Mouse (Mus musculus) heart, embryonic 16.5 days (tissue): Measurements from ENCODE around the gene Gda. TPM values are rescaled to one million over a fixed set of nuclear protein-coding genes. Genes with fewer than 3 reads are reported as not detected.
A peak's percentile ranks its signal among the peaks of the same experiment; 100 is the strongest.

Experiments
- ATAC-seq: fragments of 200-750 bp; cut with Nextera tagmentation; replicated peaks from 2 replicates; pipeline ENCODE4 v1.8.0; 2017; ENCODE audit warnings: moderate number of reproducible peaks; ENCODE audit not compliant: insufficient read depth, low FRiP score; ENCODE audit errors: extremely low read depth
- H3K27ac ChIP-seq: fragments of 300-500 bp; sonication (generic); 2 replicates; pipeline ENCODE4 v1.5.1; 2014; ENCODE audit warnings: mild to moderate bottlenecking, low read length, control low read depth, moderate library complexity
- H3K27me3 ChIP-seq: fragments of 300-500 bp; sonication (generic); 2 replicates; pipeline ENCODE4 v1.6.1; 2014; ENCODE audit warnings: low read length, mixed read lengths; ENCODE audit not compliant: control insufficient read depth, insufficient read depth
- H3K36me3 ChIP-seq: fragments of 300-500 bp; sonication (generic); 2 replicates; pipeline ENCODE4 v1.6.1; 2014; ENCODE audit not compliant: control insufficient read depth, insufficient read depth
- H3K4me1 ChIP-seq: fragments of 300-500 bp; sonication (generic); 2 replicates; pipeline ENCODE4 v1.6.1; 2014; ENCODE audit warnings: low read length, mixed read lengths; ENCODE audit not compliant: control insufficient read depth, insufficient read depth
- H3K4me2 ChIP-seq: fragments of 300-500 bp; sonication (generic); 2 replicates; pipeline ENCODE4 v1.6.1; 2014; ENCODE audit warnings: low read depth, mild to moderate bottlenecking, control low read depth, low read length
- H3K4me3 ChIP-seq: fragments of 300-500 bp; sonication (generic); 2 replicates; pipeline ENCODE4 v1.5.1; 2014; ENCODE audit warnings: mild to moderate bottlenecking, control low read depth, low read length
- H3K9ac ChIP-seq: fragments of 300-500 bp; sonication (generic); 2 replicates; pipeline ENCODE4 v1.6.1; 2014; ENCODE audit warnings: low read length, control low read depth
- H3K9me3 ChIP-seq: fragments of 300-500 bp; sonication (generic); replicated peaks from 2 replicates; pipeline ENCODE4 v1.6.1; 2016; ENCODE audit warnings: low read length; ENCODE audit not compliant: control insufficient read depth
- WGBS: fragments of 180-500 bp; shearing (Covaris S2); extraction: QIAGEN DNeasy Blood & Tissue Kit; methylation state at CpG from one replicate; pipeline ENCODE4 v1.1.7; 2014; 5-methylcytosine and 5-hydroxymethylcytosine counted together
- polyA plus RNA-seq: library from polyadenylated mRNA; unstranded; fragments of >200 nt; fragmentation: Nextera tagmentation; extraction: Ambion mirVana; gene quantifications from 2 replicates; pipeline ENCODE4 v1.2.1, GENCODE M21; 2015

Gene Gda
- 0.30 and 0.42 TPM in 2 replicates for polyA plus RNA-seq

DNA sequence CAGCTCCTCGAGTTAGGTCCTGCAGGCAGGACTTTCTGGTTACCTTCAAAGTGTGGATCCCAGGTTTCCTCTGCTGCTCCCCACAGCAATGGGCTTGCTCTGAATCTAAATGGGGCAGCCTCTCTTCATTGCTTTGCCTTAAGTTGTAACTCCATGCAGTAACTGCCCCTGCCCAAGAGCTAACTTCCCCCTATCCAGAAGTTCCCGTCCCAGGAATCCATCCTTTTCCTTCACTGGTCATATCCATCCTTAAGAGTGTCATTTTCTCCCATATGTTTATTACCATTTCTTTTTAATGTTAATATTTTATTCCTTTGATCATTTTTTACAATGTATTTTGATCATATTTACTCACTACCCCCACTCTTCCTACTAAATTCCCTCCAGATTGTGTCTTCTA, at the start of gene Gda:
Gda (minus strand) TSS at position 101 of the 400 bp plus-strand sequence.
- H3K4me2 ChIP-seq, result peak within 1 kb of the TSS; percentile 96
- peaks cover 6% of the 10 kb centered on the region; the same call in 1 of the 2 replicates for H3K4me1 ChIP-seq
- H3K4me3 ChIP-seq, result peak within 1 kb of the TSS; percentile 58
- 63% methylated on average over 2 of the region's 2 CpGs for WGBS
- peaks cover 25% of the 10 kb centered on the region for H3K27me3 ChIP-seq
- H3K27ac ChIP-seq, result no peak within 1 kb of the TSS
- no peaks in the 10 kb centered on the region for H3K36me3 ChIP-seq
- H3K9ac ChIP-seq, result peak within 1 kb of the TSS; percentile 43
- H3K9me3 ChIP-seq, result no peaks in the 10 kb centered on the region
- ATAC-seq, result no peak

DNA sequence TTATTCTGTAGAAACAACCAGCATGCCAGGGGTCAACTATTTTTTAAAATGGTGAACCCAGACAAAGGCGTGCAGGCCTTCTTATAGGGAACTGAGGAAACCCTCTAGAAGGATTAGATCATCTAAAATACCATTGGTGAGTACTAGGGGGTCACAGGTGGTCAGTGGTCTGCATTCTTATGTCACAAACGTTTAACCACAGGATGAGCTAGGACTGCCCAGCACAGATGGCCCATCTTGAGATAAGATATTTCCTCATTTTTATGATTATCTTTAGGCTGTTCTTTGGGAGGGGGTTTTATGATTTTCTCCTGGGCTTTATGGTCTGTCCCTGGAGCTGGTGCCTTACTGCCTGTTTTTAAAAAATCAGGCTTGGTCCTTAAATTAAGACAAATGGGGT, 47.0 kb upstream of the Gda start:
- H3K27ac ChIP-seq, result no peak overlapping the region
- no peak for ATAC-seq
- H3K4me1 ChIP-seq, result no peaks in the 10 kb centered on the region
- 49% methylated on average over 2 of the region's 2 CpGs for WGBS
- no peak overlapping the region for H3K9ac ChIP-seq
- H3K4me3 ChIP-seq, result no peak overlapping the region
- no peaks in the 10 kb centered on the region for H3K36me3 ChIP-seq
- no peaks in the 10 kb centered on the region for H3K27me3 ChIP-seq
- no peak overlapping the region for H3K4me2 ChIP-seq
- H3K9me3 ChIP-seq, result no peaks in the 10 kb centered on the region

DNA sequence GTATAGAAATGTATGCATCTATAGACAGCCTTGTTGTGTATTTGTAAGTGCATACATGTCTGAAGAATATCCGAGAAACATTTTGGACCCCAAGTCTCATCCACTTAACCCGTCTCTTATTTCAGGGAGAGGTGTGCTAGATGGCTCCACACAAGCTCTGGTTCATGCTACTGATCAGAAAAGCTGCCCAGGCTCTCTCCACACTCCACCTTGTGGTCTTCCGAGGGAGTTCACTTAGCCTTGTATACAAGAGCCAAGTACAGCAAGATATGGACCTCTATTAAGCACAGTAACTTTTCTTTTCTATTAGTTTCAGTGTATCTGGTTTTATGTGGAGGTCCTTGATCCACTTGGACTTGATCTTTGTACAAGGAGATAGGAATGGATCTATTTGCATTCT, 36.9 kb upstream of the Gda start:
- 36% methylated on average over 3 of the region's 3 CpGs for WGBS
- H3K4me1 ChIP-seq, result peaks cover 4% of the 10 kb centered on the region
- no peaks in the 10 kb centered on the region for H3K27me3 ChIP-seq
- H3K4me2 ChIP-seq, result no peak overlapping the region
- no peak overlapping the region for H3K9ac ChIP-seq
- ATAC-seq, result no peak
- no peaks in the 10 kb centered on the region for H3K9me3 ChIP-seq
- H3K4me3 ChIP-seq, result no peak overlapping the region
- H3K36me3 ChIP-seq, result no peaks in the 10 kb centered on the region
- H3K27ac ChIP-seq, result no peak overlapping the region

DNA sequence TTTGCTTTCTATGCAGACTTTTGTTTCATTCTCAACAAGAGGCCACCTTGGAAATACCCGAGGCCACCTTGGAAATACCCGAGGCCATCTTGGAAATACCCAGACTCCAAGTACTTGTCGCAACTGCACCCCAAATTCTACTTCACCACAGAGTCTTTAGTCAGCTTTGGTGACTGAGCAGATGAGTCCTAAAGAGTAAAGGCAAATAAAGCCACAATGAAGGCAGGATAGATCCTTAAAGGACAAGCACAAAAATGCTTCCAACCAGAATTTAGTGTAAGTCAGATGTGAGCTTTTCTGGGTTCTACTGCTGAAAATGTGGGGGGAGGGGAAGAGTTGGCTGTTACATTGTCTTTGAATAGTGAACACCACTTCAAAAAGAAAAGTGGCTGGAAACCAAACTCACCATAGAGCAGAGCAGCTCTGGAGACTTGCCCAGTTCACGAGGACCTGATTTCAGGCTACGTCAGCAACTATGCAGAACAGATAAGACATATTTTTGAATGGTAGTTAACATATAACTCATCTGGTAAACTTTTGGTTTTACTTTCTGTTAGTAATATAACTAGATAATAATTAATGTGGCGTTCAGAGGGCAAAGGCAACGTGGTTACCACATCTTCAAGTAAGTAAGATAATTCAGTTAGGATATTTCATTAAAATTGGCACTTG, 34.5 kb upstream of the Gda start:
- H3K9me3 ChIP-seq, result no peaks in the 10 kb centered on the region
- WGBS, result 64% methylated on average over 7 of the region's 7 CpGs
- no peak overlapping the region for H3K27ac ChIP-seq
- H3K27me3 ChIP-seq, result no peaks in the 10 kb centered on the region
- H3K9ac ChIP-seq, result no peak overlapping the region
- H3K4me1 ChIP-seq, result peaks cover 4% of the 10 kb centered on the region
- no peak overlapping the region for H3K4me3 ChIP-seq
- no peaks in the 10 kb centered on the region for H3K36me3 ChIP-seq
- no peak for ATAC-seq
- no peak overlapping the region for H3K4me2 ChIP-seq

DNA sequence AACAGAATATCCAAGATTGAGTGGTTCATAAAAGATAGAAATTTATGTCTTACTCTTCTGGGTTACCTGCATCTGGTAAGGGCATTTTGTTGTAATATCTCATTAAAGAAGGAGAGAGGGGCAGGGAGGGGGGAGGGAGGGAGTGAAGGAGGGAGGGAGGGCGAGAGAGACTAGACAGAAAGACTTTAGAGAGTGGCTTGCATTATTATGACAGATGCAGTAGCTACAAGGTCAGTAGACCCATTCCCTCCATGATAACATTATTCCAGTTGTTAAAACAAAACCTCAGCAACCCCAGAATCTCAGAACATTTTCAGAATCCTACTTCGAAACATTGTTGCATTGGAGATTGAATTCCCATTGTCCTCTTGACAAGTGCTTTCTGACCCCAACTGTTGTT, 33.9 kb upstream of the Gda start:
- H3K27me3 ChIP-seq, result no peaks in the 10 kb centered on the region
- 81% methylated on average over 2 of the region's 2 CpGs for WGBS
- no peak for ATAC-seq

DNA sequence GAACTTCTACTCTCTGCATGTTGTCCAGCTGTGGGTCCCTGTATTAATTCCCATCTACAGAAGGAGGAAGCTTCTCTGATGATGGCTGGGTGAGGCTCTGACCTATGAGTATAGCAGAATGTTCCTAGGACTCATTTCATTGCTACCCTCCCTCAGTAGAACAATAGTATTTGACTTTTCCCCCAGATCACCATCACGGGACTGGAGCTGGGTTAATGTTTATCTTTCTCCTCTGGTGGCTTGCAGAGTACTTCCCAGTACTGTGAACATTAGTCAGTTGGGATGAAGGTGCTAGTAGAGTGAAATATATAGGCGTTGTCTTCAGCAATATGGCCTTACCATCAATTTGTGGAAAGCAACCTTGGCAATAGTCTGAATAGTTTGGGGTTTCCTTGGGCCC, 31.5 kb upstream of the Gda start:
- Histone ChIP-seq H3K4me1 (peaks cover 4% of the 10 kb centered on the region), H3K27me3 (no peaks in the 10 kb centered on the region), H3K4me2 (no peak overlapping the region), H3K4me3 (no peak overlapping the region), H3K9me3 (no peaks in the 10 kb centered on the region), H3K9ac (no peak overlapping the region), H3K27ac (no peak overlapping the region), H3K36me3 (no peaks in the 10 kb centered on the region)
- WGBS, result 59% methylated on average over 2 of the region's 2 CpGs
- no peak for ATAC-seq

More for the DNA sequence above, 33.9 kb upstream of the Gda start:
- H3K4me3 ChIP-seq, result no peak overlapping the region
- no peaks in the 10 kb centered on the region for H3K9me3 ChIP-seq
- H3K4me2 ChIP-seq, result no peak overlapping the region
- H3K9ac ChIP-seq, result no peak overlapping the region
- no peak overlapping the region for H3K27ac ChIP-seq
- H3K36me3 ChIP-seq, result no peaks in the 10 kb centered on the region
- H3K4me1 ChIP-seq, result peaks cover 4% of the 10 kb centered on the region

DNA sequence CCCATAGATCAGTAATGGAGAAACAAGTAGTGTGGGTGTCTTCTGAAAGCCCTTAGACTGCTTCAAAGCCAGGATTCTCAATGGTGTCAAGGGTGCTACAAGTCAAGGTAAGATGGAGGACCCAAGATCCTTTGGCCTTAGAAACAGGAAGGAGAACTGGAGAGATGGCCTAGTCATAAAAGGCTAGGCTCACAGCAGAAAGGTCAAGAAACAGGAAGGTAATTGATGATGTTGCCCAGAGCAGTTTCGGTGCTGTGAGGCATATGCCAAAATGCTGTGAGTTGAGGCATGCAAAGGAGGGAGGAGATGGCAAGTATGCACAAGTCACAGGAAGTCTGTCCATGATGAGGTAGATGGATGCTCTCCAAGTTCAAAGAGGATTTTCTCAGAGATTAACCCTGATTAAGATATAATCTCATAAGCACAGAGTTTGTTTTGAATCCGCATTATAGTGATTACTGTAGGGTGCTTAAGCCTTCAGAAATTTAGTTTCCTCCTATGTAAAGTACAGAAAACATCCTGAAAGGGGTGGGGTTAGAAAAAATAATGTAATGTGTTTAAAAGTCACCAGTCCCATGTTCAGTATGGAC, 26.2 kb upstream of the Gda start:
- no peaks in the 10 kb centered on the region for H3K27me3 ChIP-seq
- no peak for ATAC-seq
- no peaks in the 10 kb centered on the region for H3K4me1 ChIP-seq
- WGBS, result 78% methylated on average over 2 of the region's 2 CpGs
- H3K4me2 ChIP-seq, result no peak overlapping the region
- H3K27ac ChIP-seq, result no peak overlapping the region
- no peak overlapping the region for H3K4me3 ChIP-seq
- H3K9me3 ChIP-seq, result no peaks in the 10 kb centered on the region
- no peak overlapping the region for H3K9ac ChIP-seq
- H3K36me3 ChIP-seq, result no peaks in the 10 kb centered on the region

DNA sequence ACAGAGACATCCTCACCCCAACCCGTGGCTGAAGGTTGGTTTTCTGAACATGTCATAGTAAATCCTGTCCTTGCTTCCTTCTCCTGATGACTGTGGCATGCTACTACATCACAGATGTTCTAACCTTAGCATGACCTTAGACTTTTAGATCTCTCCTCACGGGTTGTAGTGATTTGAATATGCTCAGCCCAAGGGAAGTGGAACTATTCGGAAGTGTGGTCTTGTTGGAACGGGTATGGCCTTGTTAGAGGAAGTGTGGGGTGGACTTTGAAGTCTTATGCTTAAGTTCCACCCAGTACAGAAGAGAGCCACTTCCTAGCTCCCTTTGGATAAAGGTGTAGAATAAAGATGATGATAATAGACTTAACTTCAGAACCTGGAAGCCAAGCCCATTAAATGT, 22.6 kb upstream of the Gda start:
- no peak for ATAC-seq
- 63% methylated on average over 4 of the region's 4 CpGs for WGBS
- H3K4me1 ChIP-seq, result no peaks in the 10 kb centered on the region
- no peak overlapping the region for H3K4me3 ChIP-seq
- no peaks in the 10 kb centered on the region for H3K36me3 ChIP-seq
- H3K9me3 ChIP-seq, result no peaks in the 10 kb centered on the region
- H3K4me2 ChIP-seq, result no peak overlapping the region
- H3K27me3 ChIP-seq, result no peaks in the 10 kb centered on the region
- no peak overlapping the region for H3K27ac ChIP-seq
- no peak overlapping the region for H3K9ac ChIP-seq

DNA sequence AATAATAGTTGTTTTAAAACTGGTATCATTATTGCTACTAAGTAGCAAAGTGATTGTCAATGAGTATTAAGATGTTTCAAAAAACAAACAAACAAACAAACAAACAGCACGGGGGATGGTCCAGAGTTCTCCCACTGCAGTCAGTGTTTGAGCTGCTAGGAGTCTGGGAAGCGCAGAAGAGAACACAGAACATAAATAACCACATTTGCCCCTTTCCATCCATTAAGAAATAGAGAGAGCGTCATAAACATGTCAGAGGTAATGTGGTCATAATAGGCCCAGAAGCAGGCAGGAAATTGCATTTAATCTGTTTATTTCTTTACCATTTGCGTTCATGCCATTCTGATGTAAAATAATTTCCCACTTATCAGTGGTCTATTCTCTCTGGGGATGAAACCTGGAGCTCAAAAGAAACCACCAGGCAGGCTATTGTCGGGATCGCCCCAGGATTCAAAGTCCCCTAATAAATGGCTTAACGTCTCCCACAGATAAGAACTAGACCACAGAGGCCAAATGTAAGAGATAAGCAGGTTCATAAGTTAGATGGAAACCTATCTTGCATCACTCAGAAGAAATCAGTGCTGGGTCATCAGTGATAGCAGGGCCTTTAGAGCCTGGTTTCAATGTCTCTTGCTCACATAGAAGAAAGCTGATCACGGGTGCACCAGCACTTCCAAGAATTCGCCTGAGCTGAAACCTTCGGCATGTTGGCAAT, 20.7 kb upstream of the Gda start:
- H3K36me3 ChIP-seq, result no peaks in the 10 kb centered on the region
- H3K9me3 ChIP-seq, result no peaks in the 10 kb centered on the region
- 70% methylated on average over 10 of the region's 10 CpGs for WGBS
- no peaks in the 10 kb centered on the region for H3K4me1 ChIP-seq
- no peak overlapping the region for H3K27ac ChIP-seq
- no peak overlapping the region for H3K9ac ChIP-seq
- no peak for ATAC-seq
- H3K27me3 ChIP-seq, result no peaks in the 10 kb centered on the region
- no peak overlapping the region for H3K4me3 ChIP-seq
- no peak overlapping the region for H3K4me2 ChIP-seq
